Mouse (Mus musculus) lung, embryonic 16.5 days (tissue): ENCODE results near the gene Cuedc1. TPM values are rescaled to one million over a fixed set of nuclear protein-coding genes. Genes with fewer than 3 reads are reported as not detected.

ENCODE experiments used
- ATAC-seq: fragments of 200-750 bp; cut with Nextera tagmentation; 2 replicates; pipeline ENCODE4 v1.8.0; 2017; ENCODE audit warnings: low read depth, mild to moderate bottlenecking, moderate library complexity
- H3K27ac ChIP-seq: fragments of 300-500 bp; sonication (generic); 2 replicates; pipeline ENCODE4 v1.5.1; 2014; ENCODE audit warnings: mild to moderate bottlenecking, control low read depth, low read length
- H3K27me3 ChIP-seq: fragments of 300-500 bp; sonication (generic); 2 replicates; pipeline ENCODE4 v1.6.1; 2014; ENCODE audit warnings: low read depth, low read length, mixed read lengths; ENCODE audit not compliant: control insufficient read depth, insufficient read depth
- H3K36me3 ChIP-seq: fragments of 300-500 bp; sonication (generic); 2 replicates; pipeline ENCODE4 v1.6.1; 2014; ENCODE audit warnings: low read length; ENCODE audit not compliant: control insufficient read depth, insufficient read depth
- H3K4me1 ChIP-seq: fragments of 300-500 bp; sonication (generic); replicated peaks from 2 replicates; pipeline ENCODE4 v1.6.1; 2014; ENCODE audit warnings: low read length, mixed read lengths; ENCODE audit not compliant: control insufficient read depth, insufficient read depth
- H3K4me2 ChIP-seq: fragments of 300-500 bp; sonication (generic); 2 replicates; pipeline ENCODE4 v1.6.1; 2014; ENCODE audit warnings: low read depth, low read length, control low read depth
- H3K4me3 ChIP-seq: fragments of 300-500 bp; sonication (generic); 2 replicates; pipeline ENCODE4 v1.5.1; 2014; ENCODE audit warnings: mild to moderate bottlenecking, low read length, control low read depth
- H3K9ac ChIP-seq: fragments of 300-500 bp; sonication (generic); 2 replicates; pipeline ENCODE4 v1.6.1; 2014; ENCODE audit warnings: low read length, control low read depth
- H3K9me3 ChIP-seq: fragments of 300-500 bp; sonication (generic); 2 replicates; pipeline ENCODE4 v1.6.1; 2016; ENCODE audit warnings: low read length; ENCODE audit not compliant: control insufficient read depth
- WGBS: fragments of 180-500 bp; shearing (Covaris S2); extraction: QIAGEN DNeasy Blood & Tissue Kit; methylation state at CpG from one replicate; pipeline ENCODE4 v1.1.7; 2014; 5-methylcytosine and 5-hydroxymethylcytosine counted together
- polyA plus RNA-seq: library from polyadenylated mRNA; unstranded; fragments of >200 nt; fragmentation: Nextera tagmentation; extraction: Ambion mirVana; gene quantifications from 2 replicates; pipeline ENCODE4 v1.2.1, GENCODE M21; 2015

The Cuedc1 gene
- polyA plus RNA-seq, 1 experiment from 2014 or later, result 11.8 TPM

- no peaks in the 10 kb centered on the region for H3K27me3 ChIP-seq
- H3K4me1 ChIP-seq, result peaks cover 13% of the 10 kb centered on the region
- H3K36me3 ChIP-seq, result no peaks in the 10 kb centered on the region
- no peak overlapping the region for H3K4me3 ChIP-seq
- no peak overlapping the region for H3K9ac ChIP-seq
- WGBS, result 22% methylated on average over 10 of the region's 10 CpGs
- no peak overlapping the region for H3K27ac ChIP-seq
- no peaks in the 10 kb centered on the region for H3K9me3 ChIP-seq
- H3K4me2 ChIP-seq, result no peak overlapping the region
- ATAC-seq, result no peak
These were observed 143.0 kb downstream of the Cuedc1 start for GRCm38 (mm10) chr11:88240736-88241353.

GRCm38 (mm10) chr11:88241468-88242301, 143.8 kb downstream of the Cuedc1 start:
- no peak overlapping the region for H3K9ac ChIP-seq
- no peak overlapping the region for H3K27ac ChIP-seq
- H3K4me3 ChIP-seq, result no peak overlapping the region
- peaks cover 9% of the 10 kb centered on the region for H3K4me1 ChIP-seq
- H3K27me3 ChIP-seq, result no peaks in the 10 kb centered on the region
- no peaks in the 10 kb centered on the region for H3K9me3 ChIP-seq
- no peak; the same call in 1 of the 2 replicates for ATAC-seq
- no peak overlapping the region for H3K4me2 ChIP-seq
- WGBS, result 49% methylated on average over 12 of the region's 12 CpGs
- no peaks in the 10 kb centered on the region for H3K36me3 ChIP-seq

Other genes starting within 250 kb of the Cuedc1 start
- gene Mks1, start 244.8 kb upstream of the Cuedc1 start, polyA plus RNA-seq, result 14.7 and 15.5 TPM in 2 replicates
- not detected in 2 replicates for gene Epx, start 222.5 kb upstream of the Cuedc1 start, polyA plus RNA-seq
- gene Olfr462, start 205.8 kb upstream of the Cuedc1 start, polyA plus RNA-seq, result not detected in 2 replicates
- gene Olfr463, start 200.7 kb upstream of the Cuedc1 start, polyA plus RNA-seq, result not detected in 2 replicates
- gene Olfr464, start 177.1 kb upstream of the Cuedc1 start, polyA plus RNA-seq, result not detected in 2 replicates
- 23.4 and 24.5 TPM in 2 replicates for gene Dynll2, start 110.5 kb upstream of the Cuedc1 start, polyA plus RNA-seq
- gene Srsf1, start 50.7 kb upstream of the Cuedc1 start, polyA plus RNA-seq, result 257 and 272 TPM in 2 replicates
- 32.9 and 38.2 TPM in 2 replicates for gene Vezf1, start 29.8 kb upstream of the Cuedc1 start, polyA plus RNA-seq
- gene Mrps23, start 106.3 kb downstream of the Cuedc1 start, polyA plus RNA-seq, result 50.6 and 55.5 TPM in 2 replicates
- gene Ccdc182, start 196.0 kb downstream of the Cuedc1 start, polyA plus RNA-seq, result not detected in 2 replicates